Mouse (Mus musculus) ES-Bruce4 (cell line): ENCODE measurements around the gene Tmem245.

Experiments
- CTCF ChIP-seq: IDR thresholded peaks from one replicate; pipeline ENCODE4 v1.8.1; 2011; ENCODE audit warnings: low read depth, low read length
- EP300 ChIP-seq: IDR thresholded peaks from 2 replicates; pipeline ENCODE4 v1.6.1; 2011; ENCODE audit warnings: low read depth, low read length; ENCODE audit not compliant: insufficient read depth
- POLR2A ChIP-seq: IDR thresholded peaks from one replicate; pipeline ENCODE4 v1.8.1; 2011; ENCODE audit warnings: low read length; ENCODE audit not compliant: insufficient read depth

DNA sequence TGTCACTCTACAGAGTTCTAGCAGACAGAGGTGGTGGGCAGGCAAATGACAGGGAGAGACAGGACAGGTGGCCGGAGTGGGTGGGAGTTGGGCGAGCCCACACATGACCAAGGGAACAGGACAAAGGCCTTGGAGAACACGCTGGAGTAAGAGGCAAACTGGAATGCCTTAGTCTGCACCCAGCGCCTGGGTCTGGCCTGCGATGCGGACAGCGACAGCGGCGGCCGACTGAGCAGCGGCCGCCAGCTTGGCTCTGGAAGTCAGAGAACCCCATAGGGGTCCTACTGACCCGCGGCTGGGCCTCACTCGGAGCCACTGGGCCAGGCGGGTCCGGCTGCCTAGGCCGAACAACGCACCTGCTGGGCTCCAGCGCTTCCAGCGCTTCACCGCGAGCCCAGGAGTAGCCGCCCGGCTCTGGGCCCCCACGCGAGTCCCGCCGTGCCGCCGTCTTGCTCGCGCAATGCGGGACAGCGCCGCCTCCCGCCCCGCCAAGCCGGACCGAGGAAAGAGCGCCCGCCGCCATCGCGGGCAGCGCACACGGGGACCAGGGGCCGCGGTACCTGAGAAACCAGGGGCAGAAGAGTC lies 82.7 kb downstream of the Tmem245 start:
- TF ChIP-seq POLR2A, result no peak
- no peak for TF ChIP-seq EP300
- no peak for TF ChIP-seq CTCF
